Mouse (Mus musculus) lung, adult 2 months (tissue): ENCODE results near the gene Cap2.

Experiments used
- CTCF ChIP-seq: fragments of 200-500 bp; IDR thresholded peaks from 2 replicates; pipeline ENCODE4 v1.5.1; 2011; ENCODE audit warnings: mild to moderate bottlenecking, low read length, control low read depth; ENCODE audit not compliant: insufficient read depth
- POLR2A ChIP-seq: fragments of 200-500 bp; IDR thresholded peaks from 2 replicates; pipeline ENCODE4 v1.6.1; 2011; ENCODE audit warnings: low read depth, mild to moderate bottlenecking, control low read depth, low read length, borderline replicate concordance; ENCODE audit errors: extremely low read depth

GRCm38 (mm10) chr13:46529037-46529436 is 27.4 kb downstream of the Cap2 start:
- TF ChIP-seq CTCF (no peak), POLR2A (no peak)
